Mouse (Mus musculus): ENCODE measurements around the gene Rtn3. TPM values are rescaled to one million over a fixed set of nuclear protein-coding genes. Genes with fewer than 3 reads are reported as not detected.

Rtn3 gene
- 300 and 304 TPM in 2 replicates for polyA plus RNA-seq (2014; fragmentation: Nextera tagmentation; extraction: Ambion mirVana)

DNA sequence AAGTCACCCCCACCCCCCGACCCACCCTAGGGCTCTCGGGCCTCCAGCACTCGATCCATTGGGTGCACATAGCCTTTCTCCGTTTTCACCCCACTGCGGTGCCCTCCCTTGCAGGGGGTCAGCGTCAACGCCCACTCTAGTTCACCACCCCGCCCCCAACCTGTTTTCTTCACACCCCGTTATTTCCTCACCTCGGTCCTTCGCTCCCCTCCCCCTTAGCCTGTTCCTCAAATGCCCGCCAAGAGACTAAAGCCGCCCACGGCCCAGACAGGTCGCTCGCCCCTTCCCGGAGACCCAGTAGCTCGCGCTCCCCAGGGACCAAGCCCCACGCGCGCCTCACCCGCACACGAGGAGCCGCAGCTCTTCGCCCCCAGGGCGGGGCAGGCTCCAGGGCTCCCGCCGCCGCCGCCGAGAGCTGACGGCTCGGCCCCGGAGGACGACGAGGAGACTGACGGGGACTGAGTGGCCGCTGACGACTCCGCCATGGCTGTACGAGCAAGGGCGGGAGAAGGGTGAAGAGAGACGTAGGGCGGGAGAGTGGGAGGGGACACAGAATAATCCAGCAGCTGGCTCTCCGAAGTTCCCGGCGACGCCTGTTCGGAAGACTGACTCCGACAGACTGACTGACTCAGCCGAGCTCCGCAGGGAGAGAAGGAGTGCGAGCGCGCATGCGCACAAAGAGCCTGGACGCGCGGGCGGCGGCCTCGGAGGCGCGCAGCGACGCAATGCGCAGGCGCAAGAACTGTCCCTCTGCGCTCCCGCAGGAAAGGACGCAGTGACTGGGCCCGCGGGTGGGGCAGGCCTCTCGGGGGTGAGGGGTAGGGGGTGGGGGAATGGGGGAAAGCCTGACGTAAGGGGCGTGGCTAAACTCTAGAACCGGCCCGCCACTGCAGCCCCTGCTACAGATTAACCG, at the start of gene Rtn3:
Gene Rtn3, minus strand, starts transcription at position 683 of the 913 bp plus-strand sequence.
- H3K4me3 ChIP-seq (ENCODE audit: low read depth, low read length), result peak within 1 kb of the TSS; percentile 94
- H3K9me3 ChIP-seq (ENCODE audit: control insufficient read depth, low read length), result no peaks in the 10 kb centered on the region
- H3K4me1 ChIP-seq (replicated peaks; ENCODE audit: control insufficient read depth, insufficient read depth, low read length), result no peaks in the 10 kb centered on the region
- H3K36me3 ChIP-seq (ENCODE audit: control insufficient read depth, insufficient read depth, low read length), result no peaks in the 10 kb centered on the region
- H3K27ac ChIP-seq (ENCODE audit: low read depth, low read length), result peak within 1 kb of the TSS; percentile 100
- WGBS, result under 1% methylated on average over 76 of the region's 80 CpGs
- peak; percentile 96 for ATAC-seq (ENCODE audit: low FRiP score)
- no peaks in the 10 kb centered on the region for H3K27me3 ChIP-seq (ENCODE audit: control insufficient read depth, insufficient read depth, low read length)
- H3K9ac ChIP-seq (ENCODE audit: low read depth, low read length), result peak within 1 kb of the TSS; percentile 95
- H3K4me2 ChIP-seq (replicated peaks; ENCODE audit: low read depth, low read length), result peak within 1 kb of the TSS; percentile 54
- peak; percentile 99 for DNase-seq (ENCODE audit: low spot score)

DNA sequence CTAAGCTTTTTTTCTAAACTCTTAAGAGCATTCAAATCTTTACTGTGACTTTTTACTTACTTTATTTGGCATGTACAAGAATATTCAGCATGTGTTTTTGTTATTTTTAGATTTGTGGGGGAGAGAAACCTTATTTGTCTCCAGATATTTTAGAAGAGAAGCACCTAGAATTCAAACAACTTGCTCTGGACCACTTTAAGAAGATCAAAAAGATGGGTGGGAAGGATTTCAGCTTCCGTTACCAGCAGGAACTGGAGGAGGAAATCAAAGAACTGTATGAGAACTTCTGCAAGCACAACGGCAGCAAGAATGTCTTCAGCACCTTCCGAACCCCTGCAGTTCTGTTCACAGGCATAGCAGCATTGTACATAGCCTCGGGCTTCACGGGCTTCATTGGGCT, 48.8 kb upstream of the Rtn3 start:
- ATAC-seq (ENCODE audit: low FRiP score), result no peak
- no peak for DNase-seq (ENCODE audit: low spot score)
- Histone ChIP-seq H3K4me1 (replicated peaks; ENCODE audit: control insufficient read depth, insufficient read depth, low read length) (no peaks in the 10 kb centered on the region), H3K4me3 (ENCODE audit: low read depth, low read length) (no peak overlapping the region), H3K9ac (ENCODE audit: low read depth, low read length) (no peak overlapping the region), H3K36me3 (ENCODE audit: control insufficient read depth, insufficient read depth, low read length) (no peaks in the 10 kb centered on the region), H3K27me3 (ENCODE audit: control insufficient read depth, insufficient read depth, low read length) (no peaks in the 10 kb centered on the region), H3K9me3 (ENCODE audit: control insufficient read depth, low read length) (no peaks in the 10 kb centered on the region), H3K27ac (ENCODE audit: low read depth, low read length) (no peak overlapping the region), H3K4me2 (replicated peaks; ENCODE audit: low read depth, low read length) (no peak overlapping the region)
- 90% methylated on average over 5 of the region's 5 CpGs for WGBS

DNA sequence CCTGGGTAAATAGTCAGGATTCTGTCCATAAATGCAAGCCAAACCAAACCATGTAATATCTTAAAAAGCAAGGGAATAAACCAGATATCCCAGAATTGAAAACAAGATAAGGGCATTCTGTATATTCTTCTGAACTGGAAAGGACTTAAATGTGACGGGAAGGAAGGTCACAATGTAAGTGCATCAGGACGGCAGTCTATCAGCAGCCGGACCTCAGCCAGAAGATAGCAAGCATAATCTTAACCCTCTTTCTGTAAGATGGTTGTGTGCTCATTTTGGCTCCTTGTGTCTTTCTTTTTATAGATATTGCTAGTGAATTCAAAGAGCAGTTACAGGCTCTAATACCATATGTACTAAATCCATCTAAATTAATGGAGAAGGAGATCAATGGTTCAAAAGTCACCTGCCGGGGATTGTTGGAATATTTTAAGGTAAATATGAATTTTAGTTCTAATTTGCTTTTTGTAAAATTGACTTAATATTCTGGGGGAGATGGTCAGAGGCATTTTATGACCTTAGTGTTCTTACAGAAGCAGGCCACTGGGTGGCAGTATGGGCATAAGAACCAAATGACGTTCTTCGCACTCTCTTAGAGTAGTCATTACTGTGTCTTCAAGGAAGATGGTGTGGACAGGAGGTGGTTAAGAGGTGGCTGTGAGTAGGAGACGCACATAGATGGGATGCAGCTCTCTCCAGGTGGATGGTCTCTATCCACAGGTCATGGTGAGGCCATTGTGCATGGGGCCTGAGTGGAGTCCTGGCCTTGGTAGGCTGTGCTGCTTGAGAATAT, 45.8 kb upstream of the Rtn3 start:
- H3K4me3 ChIP-seq (ENCODE audit: low read depth, low read length), result no peak overlapping the region
- DNase-seq (ENCODE audit: low spot score) (peak; percentile 77), ATAC-seq (ENCODE audit: low FRiP score) (no peak)
- no peak overlapping the region for H3K9ac ChIP-seq (ENCODE audit: low read depth, low read length)
- H3K4me1 ChIP-seq (replicated peaks; ENCODE audit: control insufficient read depth, insufficient read depth, low read length), result no peaks in the 10 kb centered on the region
- no peak overlapping the region for H3K27ac ChIP-seq (ENCODE audit: low read depth, low read length)
- WGBS, result 64% methylated on average over 7 of the region's 7 CpGs
- no peaks in the 10 kb centered on the region for H3K9me3 ChIP-seq (ENCODE audit: control insufficient read depth, low read length)
- H3K27me3 ChIP-seq (ENCODE audit: control insufficient read depth, insufficient read depth, low read length), result no peaks in the 10 kb centered on the region
- H3K36me3 ChIP-seq (ENCODE audit: control insufficient read depth, insufficient read depth, low read length), result no peaks in the 10 kb centered on the region
- no peak overlapping the region for H3K4me2 ChIP-seq (replicated peaks; ENCODE audit: low read depth, low read length)

DNA sequence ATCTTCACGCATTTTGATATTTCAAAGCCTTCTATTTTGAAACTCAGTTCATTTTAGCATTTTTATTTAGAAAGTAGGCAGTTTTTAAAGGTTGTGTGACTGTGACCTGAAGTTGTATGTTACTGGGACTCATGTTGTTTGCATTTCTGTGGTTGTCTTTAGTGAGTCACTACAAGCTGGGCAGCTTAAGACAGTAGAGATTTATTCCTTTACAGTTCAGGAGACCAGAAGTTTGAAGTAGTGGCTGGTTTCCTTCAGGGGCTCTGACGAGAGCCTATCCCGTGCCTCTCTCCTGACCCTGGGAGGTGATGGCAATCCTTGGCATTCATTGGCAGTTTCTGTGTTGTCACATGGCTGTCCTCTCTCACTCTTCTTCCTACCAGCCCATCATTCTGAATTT, 41.8 kb upstream of the Rtn3 start:
- Histone ChIP-seq H3K4me3 (ENCODE audit: low read depth, low read length) (no peak overlapping the region), H3K36me3 (ENCODE audit: control insufficient read depth, insufficient read depth, low read length) (no peaks in the 10 kb centered on the region)
- 75% methylated on average over 3 of the region's 3 CpGs for WGBS

DNA sequence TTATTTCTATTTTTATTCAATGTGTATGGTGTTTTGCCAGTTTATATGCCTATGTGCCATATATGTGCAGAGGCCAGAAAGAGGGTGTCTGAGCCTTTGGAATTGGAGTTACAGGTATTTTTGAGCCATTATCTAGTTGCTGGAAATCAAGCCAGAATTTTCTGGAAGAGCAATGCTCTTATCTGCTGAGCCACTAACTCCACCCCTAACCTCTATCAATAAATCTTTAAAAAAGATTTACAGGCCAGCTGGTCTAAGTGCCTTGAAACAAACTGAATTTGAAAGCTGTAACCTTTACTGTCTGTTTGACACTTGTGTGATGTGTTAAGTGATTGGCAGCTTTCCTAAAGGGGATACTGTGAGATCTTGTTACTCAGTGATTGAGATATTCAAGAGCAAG, 40.7 kb upstream of the Rtn3 start:
- H3K4me2 ChIP-seq (replicated peaks; ENCODE audit: low read depth, low read length), result no peak overlapping the region
- H3K4me1 ChIP-seq (replicated peaks; ENCODE audit: control insufficient read depth, insufficient read depth, low read length), result no peaks in the 10 kb centered on the region
- DNase-seq (ENCODE audit: low spot score) (no peak), ATAC-seq (ENCODE audit: low FRiP score) (no peak)
- no peaks in the 10 kb centered on the region for H3K9me3 ChIP-seq (ENCODE audit: control insufficient read depth, low read length)
- H3K27me3 ChIP-seq (ENCODE audit: control insufficient read depth, insufficient read depth, low read length), result no peaks in the 10 kb centered on the region
- H3K27ac ChIP-seq (ENCODE audit: low read depth, low read length), result no peak overlapping the region
- no peaks in the 10 kb centered on the region for H3K36me3 ChIP-seq (ENCODE audit: control insufficient read depth, insufficient read depth, low read length)
- no peak overlapping the region for H3K9ac ChIP-seq (ENCODE audit: low read depth, low read length)
- H3K4me3 ChIP-seq (ENCODE audit: low read depth, low read length), result no peak overlapping the region

More for the DNA sequence above, 41.8 kb upstream of the Rtn3 start:
- no peak overlapping the region for H3K27ac ChIP-seq (ENCODE audit: low read depth, low read length)
- no peak for DNase-seq (ENCODE audit: low spot score)
- H3K27me3 ChIP-seq (ENCODE audit: control insufficient read depth, insufficient read depth, low read length), result no peaks in the 10 kb centered on the region
- no peak overlapping the region for H3K4me2 ChIP-seq (replicated peaks; ENCODE audit: low read depth, low read length)
- H3K9ac ChIP-seq (ENCODE audit: low read depth, low read length), result no peak overlapping the region
- no peaks in the 10 kb centered on the region for H3K9me3 ChIP-seq (ENCODE audit: control insufficient read depth, low read length)
- ATAC-seq (ENCODE audit: low FRiP score), result no peak
- H3K4me1 ChIP-seq (replicated peaks; ENCODE audit: control insufficient read depth, insufficient read depth, low read length), result no peaks in the 10 kb centered on the region

DNA sequence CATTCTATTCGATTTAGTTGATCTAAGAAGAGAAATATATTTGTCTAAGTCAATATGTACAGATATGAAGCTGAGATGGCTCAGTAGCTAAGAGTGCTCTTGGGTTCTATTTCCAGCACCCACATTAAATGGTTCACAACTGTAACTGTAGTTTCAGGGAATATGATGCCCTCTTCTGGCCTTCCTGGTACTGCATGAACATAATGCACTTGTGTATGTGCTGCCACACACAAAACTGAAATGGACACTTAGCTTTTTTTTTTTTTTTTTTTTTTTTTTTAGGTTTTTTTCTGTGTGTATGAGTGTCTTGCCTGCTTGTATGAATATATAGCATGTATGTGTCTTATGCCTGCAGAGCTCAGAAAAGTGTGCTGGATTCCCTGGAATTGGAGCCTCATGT, 40.2 kb upstream of the Rtn3 start:
- no peaks in the 10 kb centered on the region for H3K36me3 ChIP-seq (ENCODE audit: control insufficient read depth, insufficient read depth, low read length)
- no peak overlapping the region for H3K4me3 ChIP-seq (ENCODE audit: low read depth, low read length)
- WGBS, result 94% methylated on average over 1 of the region's 1 CpGs
- no peak overlapping the region for H3K4me2 ChIP-seq (replicated peaks; ENCODE audit: low read depth, low read length)
- no peaks in the 10 kb centered on the region for H3K27me3 ChIP-seq (ENCODE audit: control insufficient read depth, insufficient read depth, low read length)
- no peak overlapping the region for H3K9ac ChIP-seq (ENCODE audit: low read depth, low read length)
- H3K9me3 ChIP-seq (ENCODE audit: control insufficient read depth, low read length), result no peaks in the 10 kb centered on the region
- H3K27ac ChIP-seq (ENCODE audit: low read depth, low read length), result no peak overlapping the region
- no peaks in the 10 kb centered on the region for H3K4me1 ChIP-seq (replicated peaks; ENCODE audit: control insufficient read depth, insufficient read depth, low read length)
- peak; percentile 11 for DNase-seq (ENCODE audit: low spot score)
- ATAC-seq (ENCODE audit: low FRiP score), result no peak

DNA sequence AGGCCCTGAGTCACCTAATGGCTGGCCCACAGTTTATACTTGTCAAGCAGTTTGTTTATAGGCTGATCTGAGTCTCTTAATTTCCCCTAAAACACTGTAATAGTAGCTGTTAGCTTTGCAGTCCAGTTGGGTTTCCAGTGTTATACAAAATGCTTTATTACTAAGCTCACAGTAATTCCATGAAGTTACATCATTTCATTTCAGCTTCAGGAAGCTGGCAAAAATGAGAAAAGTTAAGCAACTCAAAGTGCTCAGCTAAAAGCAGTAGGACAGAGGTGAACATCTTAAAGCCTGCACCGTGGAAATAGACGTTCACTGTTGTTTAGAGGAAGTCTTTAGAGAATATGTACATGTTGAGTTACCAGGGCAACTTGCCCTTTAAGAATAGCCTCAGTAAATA, 39.8 kb upstream of the Rtn3 start:
- H3K27ac ChIP-seq (ENCODE audit: low read depth, low read length), result no peak overlapping the region
- no peak overlapping the region for H3K9ac ChIP-seq (ENCODE audit: low read depth, low read length)
- no peaks in the 10 kb centered on the region for H3K27me3 ChIP-seq (ENCODE audit: control insufficient read depth, insufficient read depth, low read length)
- no peak overlapping the region for H3K4me2 ChIP-seq (replicated peaks; ENCODE audit: low read depth, low read length)
- 96% methylated on average over 2 of the region's 2 CpGs for WGBS
- no peak for DNase-seq (ENCODE audit: low spot score)
- no peaks in the 10 kb centered on the region for H3K4me1 ChIP-seq (replicated peaks; ENCODE audit: control insufficient read depth, insufficient read depth, low read length)
- ATAC-seq (ENCODE audit: low FRiP score), result no peak
- no peak overlapping the region for H3K4me3 ChIP-seq (ENCODE audit: low read depth, low read length)
- H3K9me3 ChIP-seq (ENCODE audit: control insufficient read depth, low read length), result no peaks in the 10 kb centered on the region
- H3K36me3 ChIP-seq (ENCODE audit: control insufficient read depth, insufficient read depth, low read length), result no peaks in the 10 kb centered on the region

DNA sequence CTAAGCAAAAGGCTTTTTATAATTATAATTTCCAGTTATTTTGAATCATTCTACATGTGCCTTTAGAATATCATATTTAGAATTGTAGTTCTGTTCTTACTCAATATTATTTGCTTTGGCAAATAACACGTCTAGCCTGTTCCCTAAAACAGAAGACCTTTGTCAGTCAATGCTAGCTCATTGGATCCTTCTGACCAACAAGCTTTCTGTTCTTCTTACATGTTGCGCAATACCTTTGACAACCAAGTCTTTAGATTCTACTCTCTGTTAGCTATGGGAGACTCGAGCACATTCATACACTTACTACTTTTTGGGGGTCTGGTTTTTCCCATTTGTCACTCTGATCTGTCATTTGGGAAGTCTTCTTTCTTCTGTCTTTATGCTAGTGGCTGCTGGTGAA, 38.5 kb upstream of the Rtn3 start:
- H3K27ac ChIP-seq (ENCODE audit: low read depth, low read length), result no peak overlapping the region
- no peaks in the 10 kb centered on the region for H3K9me3 ChIP-seq (ENCODE audit: control insufficient read depth, low read length)
- H3K9ac ChIP-seq (ENCODE audit: low read depth, low read length), result no peak overlapping the region
- H3K4me1 ChIP-seq (replicated peaks; ENCODE audit: control insufficient read depth, insufficient read depth, low read length), result no peaks in the 10 kb centered on the region
- DNase-seq (ENCODE audit: low spot score) (no peak), ATAC-seq (ENCODE audit: low FRiP score) (no peak)
- H3K36me3 ChIP-seq (ENCODE audit: control insufficient read depth, insufficient read depth, low read length), result no peaks in the 10 kb centered on the region
- H3K4me2 ChIP-seq (replicated peaks; ENCODE audit: low read depth, low read length), result no peak overlapping the region
- no peaks in the 10 kb centered on the region for H3K27me3 ChIP-seq (ENCODE audit: control insufficient read depth, insufficient read depth, low read length)
- no peak overlapping the region for H3K4me3 ChIP-seq (ENCODE audit: low read depth, low read length)
- 95% methylated on average over 3 of the region's 3 CpGs for WGBS
